Mouse (Mus musculus) thymus, adult 2 months (tissue): ENCODE results near the gene Fam81b.

Experiments used
- CTCF ChIP-seq: fragments of 200-500 bp; IDR thresholded peaks from 2 replicates; pipeline ENCODE4 v1.5.1; 2012; ENCODE audit warnings: mild to moderate bottlenecking, control low read depth, low read length, moderate library complexity, borderline replicate concordance; ENCODE audit not compliant: control insufficient read depth, poor library complexity, insufficient read depth; ENCODE audit errors: extremely low read depth
- POLR2A ChIP-seq: fragments of 200-500 bp; IDR thresholded peaks from 2 replicates; pipeline ENCODE4 v1.6.1; 2012; ENCODE audit warnings: mild to moderate bottlenecking, low read length, control low read depth, moderate library complexity; ENCODE audit not compliant: control insufficient read depth, poor library complexity, insufficient read depth; ENCODE audit errors: extremely low read depth

GRCm38 (mm10) chr13:76258766-76259165 lies 46.1 kb downstream of the Fam81b start:
- TF ChIP-seq CTCF: no peak
- TF ChIP-seq POLR2A: no peak
